Mouse (Mus musculus): Measurements from ENCODE around the gene Bche.

- TF ChIP-seq CTCF (IDR thresholded peaks at IDR 0.05; ENCODE audit: extremely low read depth, insufficient read length, insufficient replicate concordance, low read depth, low read length), result no peak
- TF ChIP-seq POLR2A (IDR thresholded peaks at IDR 0.05; ENCODE audit: low read depth, low read length), result no peak
These were observed 23.5 kb upstream of the Bche start for GRCm38 (mm10) chr3:73731677-73732076.
